Mouse (Mus musculus) forebrain, postnatal 0 days (tissue): Measurements from ENCODE around the gene Cryaa. TPM values are rescaled to one million over a fixed set of nuclear protein-coding genes. Genes with fewer than 3 reads are reported as not detected.
"Not testable (repeated sequence)": the region's sequence is repeated elsewhere in the genome, so short reads cannot be mapped to it uniquely, and the experiment has no call there.

Source experiments
- ATAC-seq: fragments of 200-750 bp; cut with Nextera tagmentation; 2 replicates; pipeline ENCODE4 v1.8.0; 2017; ENCODE audit warnings: mild to moderate bottlenecking, moderate library complexity
- DNase-seq: peaks from one replicate; pipeline ENCODE4 v3.0.0-alpha.2; 2015
- H3K27ac ChIP-seq: fragments of 300-500 bp; sonication (generic); 2 replicates; pipeline ENCODE4 v1.5.1; 2014; ENCODE audit warnings: low read depth, mild to moderate bottlenecking, antibody characterized with exemption, low read length, moderate library complexity, mixed read lengths
- H3K27me3 ChIP-seq: fragments of 300-500 bp; sonication (generic); 2 replicates; pipeline ENCODE4 v1.6.1; 2014; ENCODE audit warnings: mild to moderate bottlenecking, low read length, mixed read lengths; ENCODE audit not compliant: insufficient read depth
- H3K36me3 ChIP-seq: fragments of 300-500 bp; sonication (generic); 2 replicates; pipeline ENCODE4 v1.6.1; 2014; ENCODE audit warnings: mild to moderate bottlenecking, moderate library complexity; ENCODE audit not compliant: insufficient read depth
- H3K4me1 ChIP-seq: fragments of 300-500 bp; sonication (generic); 2 replicates; pipeline ENCODE4 v1.6.1; 2014; ENCODE audit warnings: antibody characterized with exemption; ENCODE audit not compliant: insufficient read depth
- H3K4me2 ChIP-seq: fragments of 300-500 bp; sonication (generic); 2 replicates; pipeline ENCODE4 v1.6.1; 2014; ENCODE audit warnings: low read depth, mild to moderate bottlenecking, moderate library complexity
- H3K4me3 ChIP-seq: fragments of 300-500 bp; sonication (generic); 2 replicates; pipeline ENCODE4 v1.5.1; 2014; ENCODE audit warnings: low read depth, low read length, mixed read lengths
- H3K9ac ChIP-seq: fragments of 300-500 bp; sonication (generic); 2 replicates; pipeline ENCODE4 v1.6.1; 2014; ENCODE audit warnings: mild to moderate bottlenecking
- H3K9me3 ChIP-seq: fragments of 300-500 bp; sonication (generic); 2 replicates; pipeline ENCODE4 v1.6.1; 2016; ENCODE audit warnings: low read length
- CTCF ChIP-seq: sonication (generic); IDR thresholded peaks from 2 replicates; pipeline ENCODE4 v1.5.1; 2016; ENCODE audit warnings: antibody characterized with exemption, control low read depth, low read depth
- WGBS: fragments of 180-500 bp; shearing (Covaris S2); extraction: QIAGEN DNeasy Blood & Tissue Kit; methylation state at CpG from one replicate; pipeline ENCODE4 v1.1.7; 2014; 5-methylcytosine and 5-hydroxymethylcytosine counted together
- polyA plus RNA-seq: library from polyadenylated mRNA; unstranded; fragments of >200 nt; fragmentation: Nextera tagmentation; extraction: Ambion mirVana; gene quantifications from 2 replicates; pipeline ENCODE4 v1.2.1, GENCODE M21; 2015
- total RNA-seq: library from RNA; depleted of rRNA; stranded (reverse); fragments of >200 nt; gene quantifications from 2 replicates; pipeline ENCODE4 v1.2.3, GENCODE M21; 2014

Cryaa gene
- total and polyA plus RNA-seq, 2 experiments from 2014 or later, result not detected

DNA sequence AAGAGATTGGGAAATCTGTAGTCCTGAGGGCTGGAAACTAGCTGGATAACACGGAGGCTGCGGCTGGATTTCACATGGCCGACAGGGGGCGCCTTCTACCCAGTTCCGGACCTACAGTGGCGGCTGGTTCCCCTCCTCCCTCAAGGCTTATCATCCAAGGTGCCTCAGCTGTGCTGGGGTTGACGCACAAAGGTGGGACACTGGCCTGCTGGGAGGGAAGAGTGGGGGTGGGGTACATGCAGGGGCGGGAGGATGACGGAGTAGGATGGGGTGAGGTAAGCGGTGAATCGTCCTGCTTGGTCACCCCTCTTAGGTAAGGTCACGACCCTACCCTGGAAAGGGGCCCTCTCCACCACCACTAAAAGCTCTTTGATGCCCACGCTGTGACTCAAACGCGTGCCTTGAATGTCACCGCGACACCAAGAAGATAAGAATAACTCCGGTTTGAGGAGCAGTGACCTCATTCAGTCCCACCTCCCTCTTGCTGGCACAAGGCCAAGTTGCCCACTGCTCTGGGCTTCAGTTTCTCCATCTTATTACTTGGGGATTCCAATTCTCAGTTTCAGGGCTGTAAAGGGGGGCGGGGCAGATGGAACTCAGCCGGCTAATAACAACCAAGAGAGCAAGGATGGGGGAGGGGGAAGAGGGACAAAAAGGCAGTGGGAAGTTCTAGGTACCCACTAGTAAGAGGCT is 15.9 kb downstream of the Cryaa start:
- Histone ChIP-seq H3K4me3 (no peak overlapping the region), H3K9ac (no peak overlapping the region), H3K4me1 (no peaks in the 10 kb centered on the region), H3K4me2 (0 out of 2 replicates have a peak overlapping the region, but pooled peaks have one; percentile 15), H3K9me3 (no peaks in the 10 kb centered on the region), H3K27ac (no peak overlapping the region), H3K27me3 (no peaks in the 10 kb centered on the region), H3K36me3 (no peaks in the 10 kb centered on the region)
- TF ChIP-seq CTCF, result peak; percentile 78
- DNase-seq, result peak; percentile 74
- WGBS, result 4% methylated on average over 20 of the region's 20 CpGs
- ATAC-seq, result peak; percentile 75

DNA sequence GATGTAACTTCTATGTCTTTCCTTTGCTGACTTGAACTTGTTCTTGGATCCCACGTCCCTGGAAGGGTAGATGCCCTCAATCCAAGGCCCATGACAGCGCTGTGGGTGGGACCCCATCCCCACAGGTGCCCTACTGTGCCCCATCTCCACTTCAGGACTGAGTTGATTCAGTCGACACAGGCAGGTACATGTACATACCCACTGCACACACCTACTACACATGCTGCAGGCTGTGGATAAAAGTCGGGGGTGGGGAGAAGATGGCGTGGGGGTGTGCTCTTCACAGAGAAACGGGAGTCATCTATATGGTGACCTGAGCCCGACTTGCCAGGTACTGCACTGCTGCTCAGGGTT is 16.4 kb downstream of the Cryaa start:
- Histone ChIP-seq H3K9me3 (no peaks in the 10 kb centered on the region), H3K4me1 (no peaks in the 10 kb centered on the region), H3K4me2 (no peak overlapping the region), H3K4me3 (no peak overlapping the region), H3K27ac (no peak overlapping the region), H3K36me3 (no peaks in the 10 kb centered on the region), H3K27me3 (no peaks in the 10 kb centered on the region), H3K9ac (no peak overlapping the region)
- ATAC-seq (no peak), DNase-seq (no peak)
- no peak for TF ChIP-seq CTCF
- WGBS, result 77% methylated on average over 7 of the region's 7 CpGs

DNA sequence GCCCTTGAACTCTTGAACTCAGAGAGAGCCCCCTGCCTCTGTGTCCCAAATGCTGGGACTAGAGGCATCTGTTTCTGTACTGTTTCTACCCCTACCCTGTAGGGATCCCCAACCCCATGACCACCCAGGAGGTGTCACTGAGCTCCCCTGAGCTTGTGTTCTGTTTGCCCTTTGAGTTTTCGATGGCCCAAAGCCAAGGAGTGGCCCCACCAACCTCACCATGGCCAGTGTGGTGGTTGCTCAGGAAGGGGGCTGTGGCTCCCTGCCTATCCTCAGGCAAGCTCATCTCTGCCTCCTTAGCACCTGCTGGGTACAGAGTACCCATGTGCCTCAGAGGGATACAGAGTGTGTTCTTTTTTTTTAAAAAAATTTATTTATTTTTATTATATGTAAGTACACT is 17.3 kb downstream of the Cryaa start:
- no peak overlapping the region for H3K4me2 ChIP-seq
- no peak overlapping the region for H3K27ac ChIP-seq
- DNase-seq (no peak), ATAC-seq (no peak)
- no peaks in the 10 kb centered on the region for H3K9me3 ChIP-seq
- TF ChIP-seq CTCF, result no peak
- no peak overlapping the region for H3K9ac ChIP-seq
- H3K4me1 ChIP-seq, result no peaks in the 10 kb centered on the region
- no peak overlapping the region for H3K4me3 ChIP-seq
- 74% methylated on average over 1 of the region's 1 CpGs for WGBS
- H3K27me3 ChIP-seq, result no peaks in the 10 kb centered on the region
- H3K36me3 ChIP-seq, result no peaks in the 10 kb centered on the region

GRCm38 (mm10) chr17:31695356-31695755 is 17.7 kb downstream of the Cryaa start:
- not testable (repeated sequence) for H3K9me3 ChIP-seq, H3K9ac ChIP-seq, H3K36me3 ChIP-seq, H3K4me3 ChIP-seq, H3K27me3 ChIP-seq, H3K4me2 ChIP-seq, ATAC-seq, H3K4me1 ChIP-seq, DNase-seq, H3K27ac ChIP-seq
- WGBS, result 90% methylated on average over 6 of the region's 7 CpGs

DNA sequence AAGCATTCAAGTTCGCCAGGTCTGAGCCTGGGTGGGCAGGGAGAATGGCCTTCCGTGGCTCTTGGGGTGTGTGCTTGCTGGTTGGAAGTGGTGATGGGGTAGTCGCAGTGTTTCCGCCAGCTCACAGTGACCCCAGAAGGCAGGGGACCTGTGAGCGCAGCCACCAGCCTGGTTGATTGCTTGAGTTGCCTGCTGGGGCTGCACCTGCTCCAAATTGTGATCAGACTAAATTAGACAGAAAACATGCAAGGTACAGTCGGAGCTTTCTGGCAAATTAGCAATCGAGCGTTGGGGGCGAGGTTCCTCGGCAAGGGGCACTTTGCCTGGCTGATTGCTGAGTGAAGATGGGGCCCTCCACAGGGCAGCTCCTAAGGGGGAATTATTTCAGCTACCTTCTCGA is 20.7 kb downstream of the Cryaa start:
- Histone ChIP-seq H3K4me1 (no peaks in the 10 kb centered on the region), H3K9ac (no peak overlapping the region), H3K27me3 (no peaks in the 10 kb centered on the region), H3K36me3 (no peaks in the 10 kb centered on the region), H3K4me2 (no peak overlapping the region), H3K27ac (no peak overlapping the region), H3K4me3 (no peak overlapping the region), H3K9me3 (no peaks in the 10 kb centered on the region)
- WGBS, result 35% methylated on average over 11 of the region's 11 CpGs
- no peak for TF ChIP-seq CTCF
- DNase-seq (no peak), ATAC-seq (peak; percentile 27)

DNA sequence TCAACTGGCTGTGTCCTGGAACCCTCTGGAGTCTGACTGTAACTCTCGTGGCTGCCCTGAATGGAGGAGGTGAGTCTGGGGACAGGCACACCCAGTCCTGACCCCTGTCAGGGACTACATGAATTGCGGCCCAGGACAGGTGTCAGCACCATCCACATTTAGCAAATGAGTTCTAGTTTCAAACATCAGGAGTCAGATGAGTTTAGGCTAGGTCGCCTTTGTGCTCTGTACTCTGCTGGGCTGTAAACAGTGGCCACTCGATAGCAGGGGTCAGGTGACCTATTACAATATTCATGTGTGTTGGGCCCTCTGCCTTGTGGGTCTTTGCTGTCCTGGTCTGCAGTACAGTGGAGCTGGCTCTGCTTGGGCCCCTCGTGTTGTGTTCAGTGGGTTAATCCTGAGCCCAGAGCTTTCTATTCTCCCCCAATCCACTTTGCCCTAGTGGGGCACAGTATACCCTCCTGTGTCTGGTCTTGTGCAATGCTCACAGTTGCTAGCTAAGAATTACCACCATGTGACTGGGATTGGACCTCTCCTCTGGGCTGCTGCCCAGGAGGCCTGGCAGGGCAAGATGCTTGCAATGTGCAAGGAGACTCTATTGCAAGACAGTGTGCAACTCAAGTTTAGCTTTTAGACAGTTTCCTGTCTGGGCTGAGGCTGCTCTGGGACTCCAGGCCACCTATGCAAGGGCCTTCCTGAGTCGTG is 25.8 kb downstream of the Cryaa start:
- H3K4me3 ChIP-seq, result no peak overlapping the region
- H3K9ac ChIP-seq, result no peak overlapping the region
- TF ChIP-seq CTCF, result no peak
- no peak overlapping the region for H3K27ac ChIP-seq
- H3K9me3 ChIP-seq, result no peaks in the 10 kb centered on the region
- no peaks in the 10 kb centered on the region for H3K4me1 ChIP-seq
- 77% methylated on average over 6 of the region's 6 CpGs for WGBS
- ATAC-seq (no peak; the same call in 1 of the 2 replicates), DNase-seq (no peak)
- no peaks in the 10 kb centered on the region for H3K27me3 ChIP-seq
- H3K36me3 ChIP-seq, result no peaks in the 10 kb centered on the region
- H3K4me2 ChIP-seq, result no peak overlapping the region

DNA sequence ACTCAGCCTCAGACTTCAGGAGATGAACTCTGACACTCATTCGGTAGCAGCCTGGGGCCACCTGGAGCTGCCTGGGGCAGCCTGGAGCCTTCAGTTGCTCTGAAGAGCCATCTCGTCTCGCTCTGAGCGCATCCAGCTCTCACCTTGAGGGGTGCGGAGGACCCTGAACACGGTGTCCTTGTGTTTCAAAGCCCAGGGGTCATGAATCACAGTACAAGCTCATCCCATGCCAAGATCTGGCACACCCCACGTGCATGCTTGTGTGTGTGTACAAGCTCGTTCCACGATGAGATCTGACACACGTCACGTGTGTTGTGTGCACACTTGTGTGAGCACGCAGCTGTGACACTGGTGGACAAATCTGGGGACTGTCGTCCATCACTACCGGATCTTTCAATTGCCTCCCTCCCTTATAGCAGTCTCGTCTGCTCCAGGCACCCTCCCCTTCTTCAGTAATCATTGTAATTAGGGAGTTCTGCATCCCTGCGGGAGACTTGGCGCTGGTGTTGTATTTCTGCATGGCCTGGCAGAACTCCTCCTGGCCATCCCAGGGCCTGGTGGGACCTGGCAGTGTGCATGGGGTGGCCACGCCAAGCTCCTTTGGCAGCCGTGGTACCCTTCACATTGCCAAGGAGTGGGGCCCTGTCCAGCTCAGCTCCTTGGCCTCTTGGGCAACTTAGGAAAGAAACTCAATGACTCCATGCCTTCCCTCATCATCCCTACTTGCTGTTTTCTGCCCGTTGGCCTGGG is 27.8 kb downstream of the Cryaa start:
- ATAC-seq (peak; percentile 87), DNase-seq (peak; percentile 77)
- no peaks in the 10 kb centered on the region for H3K36me3 ChIP-seq
- no peaks in the 10 kb centered on the region for H3K27me3 ChIP-seq
- H3K4me2 ChIP-seq, result no peak overlapping the region
- H3K4me1 ChIP-seq, result no peaks in the 10 kb centered on the region
- no peak for TF ChIP-seq CTCF
- no peak overlapping the region for H3K9ac ChIP-seq
- H3K9me3 ChIP-seq, result no peaks in the 10 kb centered on the region
- no peak overlapping the region for H3K27ac ChIP-seq
- H3K4me3 ChIP-seq, result no peak overlapping the region
- 52% methylated on average over 20 of the region's 20 CpGs for WGBS
